Mouse (Mus musculus) midbrain, embryonic 11.5 days (tissue): ENCODE results near the gene Slc4a4. TPM values are rescaled to one million over a fixed set of nuclear protein-coding genes. Genes with fewer than 3 reads are reported as not detected.

Source experiments
- ATAC-seq: fragments of 200-750 bp; cut with Nextera tagmentation; 2 replicates; pipeline ENCODE4 v1.8.0; 2017; ENCODE audit warnings: moderate TSS enrichment, moderate library complexity; ENCODE audit not compliant: low FRiP score
- DNase-seq: peaks from one replicate; pipeline ENCODE4 v3.0.0; 2015; ENCODE audit warnings: low spot score; ENCODE audit errors: missing footprints
- H3K27ac ChIP-seq: fragments of 300-500 bp; sonication (generic); 2 replicates; pipeline ENCODE4 v1.5.1; 2014; ENCODE audit warnings: low read depth, low read length
- H3K27me3 ChIP-seq: fragments of 300-500 bp; sonication (generic); 2 replicates; pipeline ENCODE4 v1.6.1; 2014; ENCODE audit warnings: mild to moderate bottlenecking, low read length, moderate library complexity, mixed read lengths; ENCODE audit not compliant: control insufficient read depth, insufficient read depth
- H3K36me3 ChIP-seq: fragments of 300-500 bp; sonication (generic); 2 replicates; pipeline ENCODE4 v1.6.1; 2014; ENCODE audit warnings: mild to moderate bottlenecking, low read length, moderate library complexity, mixed read lengths; ENCODE audit not compliant: control insufficient read depth, insufficient read depth
- H3K4me1 ChIP-seq: fragments of 300-500 bp; sonication (generic); 2 replicates; pipeline ENCODE4 v1.6.1; 2014; ENCODE audit warnings: low read length; ENCODE audit not compliant: control insufficient read depth, insufficient read depth
- H3K4me2 ChIP-seq: fragments of 300-500 bp; sonication (generic); 2 replicates; pipeline ENCODE4 v1.6.1; 2014; ENCODE audit warnings: mild to moderate bottlenecking, moderate library complexity
- H3K4me3 ChIP-seq: fragments of 300-500 bp; sonication (generic); 2 replicates; pipeline ENCODE4 v1.5.1; 2014; ENCODE audit warnings: low read depth, low read length
- H3K9ac ChIP-seq: fragments of 300-500 bp; sonication (generic); 2 replicates; pipeline ENCODE4 v1.6.1; 2014; ENCODE audit warnings: low read length
- H3K9me3 ChIP-seq: fragments of 300-500 bp; sonication (generic); 2 replicates; pipeline ENCODE4 v1.6.1; 2016; ENCODE audit warnings: low read length; ENCODE audit not compliant: control insufficient read depth
- WGBS: fragments of 180-500 bp; shearing (Covaris S2); extraction: QIAGEN DNeasy Blood & Tissue Kit; methylation state at CpG from one replicate; pipeline ENCODE4 v1.1.7; 2014; 5-methylcytosine and 5-hydroxymethylcytosine counted together
- polyA plus RNA-seq: library from polyadenylated mRNA; unstranded; fragments of >200 nt; fragmentation: Nextera tagmentation; extraction: Ambion mirVana; gene quantifications from 2 replicates; pipeline ENCODE4 v1.2.1, GENCODE M21; 2014

Slc4a4 gene
- polyA plus RNA-seq, 1 experiment from 2014 or later: 1.6 TPM

- no peak for ATAC-seq
- Histone ChIP-seq H3K36me3 (no peaks in the 10 kb centered on the region), H3K27me3 (no peaks in the 10 kb centered on the region), H3K4me1 (no peaks in the 10 kb centered on the region), H3K9ac (no peak overlapping the region), H3K27ac (no peak overlapping the region), H3K9me3 (no peaks in the 10 kb centered on the region), H3K4me2 (no peak overlapping the region), H3K4me3 (no peak overlapping the region)
- DNase-seq: no peak
- 74% methylated on average over 1 of the region's 1 CpGs for WGBS
These were observed 324.4 kb downstream of the Slc4a4 start for GRCm38 (mm10) chr5:89211057-89211456.

- H3K4me1 ChIP-seq: no peaks in the 10 kb centered on the region
- H3K9me3 ChIP-seq: no peaks in the 10 kb centered on the region
- 86% methylated on average over 8 of the region's 8 CpGs for WGBS
- ATAC-seq (no peak), DNase-seq (no peak)
- H3K27me3 ChIP-seq: no peaks in the 10 kb centered on the region
- H3K4me2 ChIP-seq: no peak overlapping the region
- H3K9ac ChIP-seq: no peak overlapping the region
- H3K27ac ChIP-seq: no peak overlapping the region
- no peaks in the 10 kb centered on the region for H3K36me3 ChIP-seq
- no peak overlapping the region for H3K4me3 ChIP-seq
These were observed 331.6 kb downstream of the Slc4a4 start for GRCm38 (mm10) chr5:89218222-89218621.

GRCm38 (mm10) chr5:89218709-89219108 lies 332.1 kb downstream of the Slc4a4 start:
- Histone ChIP-seq H3K9ac (no peak overlapping the region), H3K4me1 (no peaks in the 10 kb centered on the region), H3K4me2 (no peak overlapping the region), H3K27me3 (no peaks in the 10 kb centered on the region), H3K9me3 (no peaks in the 10 kb centered on the region), H3K36me3 (no peaks in the 10 kb centered on the region), H3K27ac (no peak overlapping the region), H3K4me3 (no peak overlapping the region)
- ATAC-seq (no peak), DNase-seq (no peak)
- WGBS: 83% methylated on average over 6 of the region's 6 CpGs

GRCm38 (mm10) chr5:89221658-89222057 lies 335.0 kb downstream of the Slc4a4 start:
- H3K9me3 ChIP-seq: no peaks in the 10 kb centered on the region
- H3K4me1 ChIP-seq: no peaks in the 10 kb centered on the region
- H3K9ac ChIP-seq: no peak overlapping the region
- WGBS: 70% methylated on average over 1 of the region's 1 CpGs
- H3K4me3 ChIP-seq: no peak overlapping the region
- ATAC-seq: peak; percentile 88
- no peaks in the 10 kb centered on the region for H3K36me3 ChIP-seq
- DNase-seq: no peak
- H3K4me2 ChIP-seq: no peak overlapping the region
- H3K27me3 ChIP-seq: no peaks in the 10 kb centered on the region
- no peak overlapping the region for H3K27ac ChIP-seq

GRCm38 (mm10) chr5:89223061-89223740 lies 336.6 kb downstream of the Slc4a4 start:
- Histone ChIP-seq H3K9ac (no peak overlapping the region), H3K36me3 (no peaks in the 10 kb centered on the region), H3K27me3 (no peaks in the 10 kb centered on the region), H3K4me3 (no peak overlapping the region), H3K4me1 (no peaks in the 10 kb centered on the region), H3K4me2 (no peak overlapping the region), H3K27ac (no peak overlapping the region), H3K9me3 (no peaks in the 10 kb centered on the region)
- DNase-seq (no peak), ATAC-seq (no peak)
- 75% methylated on average over 10 of the region's 10 CpGs for WGBS

- H3K27ac ChIP-seq: no peak overlapping the region
- no peaks in the 10 kb centered on the region for H3K9me3 ChIP-seq
- H3K4me1 ChIP-seq: no peaks in the 10 kb centered on the region
- H3K4me2 ChIP-seq: no peak overlapping the region
- WGBS: 90% methylated on average over 9 of the region's 9 CpGs
- H3K4me3 ChIP-seq: no peak overlapping the region
- H3K27me3 ChIP-seq: no peaks in the 10 kb centered on the region
- ATAC-seq (no peak), DNase-seq (no peak)
- no peaks in the 10 kb centered on the region for H3K36me3 ChIP-seq
- no peak overlapping the region for H3K9ac ChIP-seq
These were observed 337.2 kb downstream of the Slc4a4 start for GRCm38 (mm10) chr5:89223744-89224368.

- ATAC-seq: no peak
- WGBS: 85% methylated on average over 2 of the region's 2 CpGs
- Histone ChIP-seq H3K4me2 (no peak overlapping the region), H3K27ac (no peak overlapping the region), H3K27me3 (no peaks in the 10 kb centered on the region), H3K36me3 (no peaks in the 10 kb centered on the region), H3K4me3 (no peak overlapping the region), H3K9ac (no peak overlapping the region), H3K9me3 (no peaks in the 10 kb centered on the region), H3K4me1 (no peaks in the 10 kb centered on the region)
- DNase-seq: no peak
These were observed 341.3 kb downstream of the Slc4a4 start for GRCm38 (mm10) chr5:89227948-89228347.

GRCm38 (mm10) chr5:89229606-89230005 lies 343.0 kb downstream of the Slc4a4 start:
- Histone ChIP-seq H3K27ac (no peak overlapping the region), H3K27me3 (no peaks in the 10 kb centered on the region), H3K4me1 (no peaks in the 10 kb centered on the region), H3K36me3 (no peaks in the 10 kb centered on the region), H3K4me3 (no peak overlapping the region), H3K4me2 (no peak overlapping the region), H3K9ac (no peak overlapping the region), H3K9me3 (no peaks in the 10 kb centered on the region)
- DNase-seq (no peak), ATAC-seq (no peak)
- 90% methylated on average over 5 of the region's 5 CpGs for WGBS

GRCm38 (mm10) chr5:89232313-89232712 lies 345.7 kb downstream of the Slc4a4 start:
- ATAC-seq: no peak
- Histone ChIP-seq H3K4me2 (no peak overlapping the region), H3K36me3 (no peaks in the 10 kb centered on the region), H3K27ac (no peak overlapping the region), H3K9ac (no peak overlapping the region), H3K4me1 (no peaks in the 10 kb centered on the region), H3K4me3 (no peak overlapping the region), H3K9me3 (no peaks in the 10 kb centered on the region), H3K27me3 (no peaks in the 10 kb centered on the region)
- DNase-seq: no peak
- WGBS: 88% methylated on average over 7 of the region's 7 CpGs
